Mouse (Mus musculus) A20 (cell line): Measurements from ENCODE around the gene Pramel4.
"Not testable (repeated sequence)": the region's sequence is repeated elsewhere in the genome, so short reads cannot be mapped to it uniquely, and the experiment has no call there.

ENCODE experiments used
- DNase-seq: peaks from one replicate; pipeline ENCODE4 v3.0.0-alpha.2; 2011; ENCODE audit warnings: low read depth, low spot score

Pramel4 gene

GRCm38 (mm10) chr4:144058826-144059225 is at the start of gene Pramel4:
TSS of gene Pramel4 (plus strand) at chr4:144059126.
- DNase-seq, result not testable (repeated sequence)

- not testable (repeated sequence) for DNase-seq
Measured at GRCm38 (mm10) chr4:144106174-144106573, 47.2 kb downstream of the Pramel4 start, which contains the start of gene Gm13102. TSS of gene Gm13102 (plus strand) at chr4:144106474.
